Mouse (Mus musculus): ENCODE results near the gene Il3. TPM values are rescaled to one million over a fixed set of nuclear protein-coding genes. Genes with fewer than 3 reads are reported as not detected.

Il3 gene
- polyA plus RNA-seq (2012; rRNA removed), result not detected in 2 replicates

GRCm38 (mm10) chr11:54267177-54267576 lies at the start of gene Il3:
Gene Il3, minus strand, starts transcription at chr11:54267277.

GRCm38 (mm10) chr11:54303728-54304470 lies 36.8 kb upstream of the Il3 start, which contains the start of gene Acsl6:
Gene Acsl6, plus strand, starts transcription at chr11:54303798.

GRCm38 (mm10) chr11:54248940-54249717 lies 17.9 kb downstream of the Il3 start, which contains the start of gene Csf2:
Gene Csf2, minus strand, starts transcription at chr11:54249667.

Other genes with a start within 250 kb of the Il3 start
- gene Slc22a4, start 239.2 kb downstream of the Il3 start, polyA plus RNA-seq (2012; rRNA removed), result 0.75 and 0.76 TPM in 2 replicates
- gene Pdlim4, start 198.3 kb downstream of the Il3 start, polyA plus RNA-seq (2012; rRNA removed), result 83.1 and 179 TPM in 2 replicates
- gene P4ha2, start 167.2 kb downstream of the Il3 start, polyA plus RNA-seq (2012; rRNA removed), result 8.0 and 8.7 TPM in 2 replicates
- not detected in 2 replicates for gene Csf2, start 17.6 kb downstream of the Il3 start, polyA plus RNA-seq (2012; rRNA removed)
- 0.34 and 1.1 TPM in 2 replicates for gene Acsl6, start 36.5 kb upstream of the Il3 start, polyA plus RNA-seq (2012; rRNA removed)
- gene Meikin, start 103.4 kb upstream of the Il3 start, polyA plus RNA-seq (2012; rRNA removed), result not detected in 2 replicates
- gene Fnip1, start 170.9 kb upstream of the Il3 start, polyA plus RNA-seq (2012; rRNA removed), result 0.45 and 0.64 TPM in 2 replicates